Comparison of ENCODE assay signal across 16 mouse cellular contexts in genomic region chr13:80939866-80940265, GRCm38 (mm10). TPM values are rescaled to one million over a fixed set of nuclear protein-coding genes. Genes with fewer than 3 reads are reported as not detected.
DNase-seq lines count a peak whose midpoint lies in the region; ATAC-seq and TF ChIP-seq lines count a peak whose summit lies in the region.
"Had no signal": no experiment of that assay in that cellular context is flagged by ENCODE, and none has a peak within 500 bp of the region (broad histone marks: within the 10 kb centered on the region; RNA-seq: fewer than 3 reads in every experiment).

No protein-coding gene starts in this region.

- no peak for DNase-seq in left cerebral cortex, adult 2 months (ENCODE audit: extremely low spot score in 1 of 2, low spot score in 2 of 2)
- no peak for DNase-seq in left cerebral cortex, postnatal 14 days (ENCODE audit: low spot score in 2 of 2)
- peak; percentile 10 for DNase-seq in 3T3-L1 (ENCODE audit: low read depth, low spot score)
- no peak for DNase-seq in neural tube, embryonic 10.5 days (ENCODE audit: extremely low spot score, low spot score)
- no peak for DNase-seq in spleen, postnatal 36 days (ENCODE audit: low spot score in 2 of 2)
- DNase-seq: cerebellum, adult 9-11 months; liver, embryonic 13.5 days; thymus, adult 2 months had no signal

- H3K4me2 ChIP-seq in stomach, embryonic 14.5 days (replicated peaks; ENCODE audit: low read depth, low read length), result no peak overlapping the region
- H3K4me2 ChIP-seq: embryonic facial prominence, embryonic 12.5 days; forebrain, embryonic 15.5 days; heart, embryonic 11.5 days; hindbrain, embryonic 12.5 days; liver, embryonic 13.5 days had no signal

- peak overlapping the region; percentile 72; the same call in 1 of the 2 replicates for H3K27ac ChIP-seq in left cerebral cortex, adult 2 months
- peak overlapping the region; percentile 36; the same call in 1 of the 2 replicates for H3K27ac ChIP-seq in embryonic fibroblast, embryonic 13.5 days (ENCODE audit: insufficient read depth, low read length)
- no peak overlapping the region; the same call in 1 of the 2 replicates for H3K27ac ChIP-seq in stomach, embryonic 14.5 days (ENCODE audit: low read length)
- H3K27ac ChIP-seq: embryonic facial prominence, embryonic 12.5 days; forebrain, embryonic 15.5 days; hindbrain, embryonic 12.5 days; limb, embryonic 10.5 days; liver, embryonic 13.5 days; midbrain, embryonic 10.5 days had no signal

- TF ChIP-seq POLR2A in embryonic fibroblast, embryonic 13.5 days (IDR thresholded peaks at IDR 0.05; ENCODE audit: low read depth, low read length), result no peak

- no peaks in the 10 kb centered on the region for H3K9me3 ChIP-seq in stomach, embryonic 14.5 days (ENCODE audit: control insufficient read depth, low read depth, low read length)
- H3K9me3 ChIP-seq: embryonic facial prominence, embryonic 12.5 days; forebrain, embryonic 15.5 days; hindbrain, embryonic 12.5 days; limb, embryonic 10.5 days; liver, embryonic 13.5 days; midbrain, embryonic 10.5 days had no signal

- no peak for TF ChIP-seq CTCF in left cerebral cortex, adult 2 months (IDR thresholded peaks at IDR 0.05)
- no peak for TF ChIP-seq CTCF in embryonic fibroblast, embryonic 13.5 days (IDR thresholded peaks at IDR 0.05; ENCODE audit: borderline replicate concordance, insufficient read depth, low read length)

- WGBS in stomach, embryonic 14.5 days, result 13% methylated on average over 1 of the region's 1 CpGs

- H3K4me3 ChIP-seq in left cerebral cortex, adult 2 months, result no peak overlapping the region
- no peak overlapping the region for H3K4me3 ChIP-seq in embryonic fibroblast, embryonic 13.5 days (ENCODE audit: insufficient read depth, low read length)
- no peak overlapping the region for H3K4me3 ChIP-seq in stomach, embryonic 14.5 days (ENCODE audit: low read depth, low read length)
- H3K4me3 ChIP-seq: embryonic facial prominence, embryonic 12.5 days; forebrain, embryonic 15.5 days; hindbrain, embryonic 12.5 days; limb, embryonic 10.5 days; liver, embryonic 13.5 days; midbrain, embryonic 10.5 days had no signal

- peaks cover 3% of the 10 kb centered on the region for H3K4me1 ChIP-seq in embryonic fibroblast, embryonic 13.5 days (ENCODE audit: control insufficient read depth, insufficient read depth, low read length)
- peaks cover 7% of the 10 kb centered on the region; the same call in 1 of the 2 replicates for H3K4me1 ChIP-seq in stomach, embryonic 14.5 days (ENCODE audit: control insufficient read depth, insufficient read depth, low read length)
- H3K4me1 ChIP-seq: embryonic facial prominence, embryonic 12.5 days; forebrain, embryonic 15.5 days; hindbrain, embryonic 12.5 days; liver, embryonic 13.5 days; midbrain, embryonic 10.5 days had no signal

- intact Hi-C loops in left cerebral cortex, adult 2 months (cut with DNase I), result no loop called here
- intact Hi-C loops in left cerebral cortex, postnatal 14 days (cut with DNase I), result no loop called here

- H3K9ac ChIP-seq in stomach, embryonic 14.5 days (replicated peaks; ENCODE audit: low read depth, low read length), result no peak overlapping the region
- H3K9ac ChIP-seq: embryonic facial prominence, embryonic 12.5 days; forebrain, embryonic 15.5 days; hindbrain, embryonic 12.5 days; liver, embryonic 13.5 days had no signal

- H3K27me3 ChIP-seq in stomach, embryonic 14.5 days (ENCODE audit: control insufficient read depth, insufficient read depth, low read length), result no peaks in the 10 kb centered on the region
- H3K27me3 ChIP-seq: embryonic facial prominence, embryonic 12.5 days; forebrain, embryonic 15.5 days; hindbrain, embryonic 12.5 days; liver, embryonic 13.5 days had no signal

- ATAC-seq in stomach, embryonic 14.5 days (ENCODE audit: insufficient number of reproducible peaks, insufficient read depth, low FRiP score, low read depth), result peak; percentile 56; the same call in 1 of the 2 replicates
- ATAC-seq: forebrain, embryonic 15.5 days had no signal

- H3K36me3 ChIP-seq in stomach, embryonic 14.5 days (ENCODE audit: control insufficient read depth, insufficient read depth, low read length), result no peaks in the 10 kb centered on the region
- H3K36me3 ChIP-seq: embryonic facial prominence, embryonic 12.5 days; forebrain, embryonic 15.5 days; hindbrain, embryonic 12.5 days; limb, embryonic 10.5 days; liver, embryonic 13.5 days; midbrain, embryonic 10.5 days had no signal

RNA-seq across cellular contexts. Expression of gene Arrdc3, which starts 56.7 kb away (rescaled TPM):
- total RNA-seq in left cerebral cortex, adult 2 months (2021), result 10 to 100 TPM; 34.0 to 39.4 TPM
- 10 to 100 TPM; 28.1 to 30.2 TPM for total RNA-seq in left cerebral cortex, postnatal 14 days (2021)
- polyA plus RNA-seq in embryonic fibroblast, embryonic 13.5 days (2011; ENCODE audit: insufficient read length, low read depth, missing spikeins), result 25.8 and 37.9 TPM in 2 replicates
- polyA plus RNA-seq in stomach, embryonic 14.5 days (2014; fragmentation: Nextera tagmentation; extraction: Ambion mirVana), result 56.5 and 61.6 TPM in 2 replicates
